Mouse (Mus musculus): ENCODE data around the gene Gm43552. TPM values are rescaled to one million over a fixed set of nuclear protein-coding genes. Genes with fewer than 3 reads are reported as not detected.
A peak's percentile ranks its signal among the peaks of the same experiment; 100 is the strongest.
"Not testable (repeated sequence)": the region's sequence is repeated elsewhere in the genome, so short reads cannot be mapped to it uniquely, and the experiment has no call there.

The Gm43552 gene
- total RNA-seq, 1 experiment from 2014 or later: not detected

- peak; percentile 90 for DNase-seq
Measured at GRCm38 (mm10) chr5:65491767-65492715, 592 bp downstream of the Gm43552 start.

GRCm38 (mm10) chr5:65489830-65490229, 2.8 kb downstream of the Gm43552 start:
- DNase-seq: no peak

DNA sequence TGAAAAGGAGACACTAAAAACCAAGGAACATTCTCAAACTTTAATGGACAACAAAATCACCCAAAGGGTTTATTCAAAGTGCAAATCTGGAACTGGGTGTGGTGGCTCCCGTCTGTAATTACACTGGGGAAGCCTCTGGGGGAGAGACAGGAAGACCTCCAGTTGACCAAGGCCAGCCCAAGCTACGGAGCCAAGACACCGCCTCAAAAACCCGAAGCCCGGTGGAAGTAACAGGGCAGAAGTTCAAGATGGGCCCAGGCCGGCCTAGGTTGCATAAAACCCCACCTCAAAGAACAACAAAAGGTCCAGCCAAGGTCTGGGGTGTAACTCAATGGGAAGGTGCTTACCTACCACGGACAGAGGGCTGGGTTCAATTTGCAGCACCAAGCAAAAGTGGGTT, 3.9 kb downstream of the Gm43552 start:
- DNase-seq: no peak

- DNase-seq: no peak
Measured at GRCm38 (mm10) chr5:65487381-65487780, 5.3 kb downstream of the Gm43552 start.

DNA sequence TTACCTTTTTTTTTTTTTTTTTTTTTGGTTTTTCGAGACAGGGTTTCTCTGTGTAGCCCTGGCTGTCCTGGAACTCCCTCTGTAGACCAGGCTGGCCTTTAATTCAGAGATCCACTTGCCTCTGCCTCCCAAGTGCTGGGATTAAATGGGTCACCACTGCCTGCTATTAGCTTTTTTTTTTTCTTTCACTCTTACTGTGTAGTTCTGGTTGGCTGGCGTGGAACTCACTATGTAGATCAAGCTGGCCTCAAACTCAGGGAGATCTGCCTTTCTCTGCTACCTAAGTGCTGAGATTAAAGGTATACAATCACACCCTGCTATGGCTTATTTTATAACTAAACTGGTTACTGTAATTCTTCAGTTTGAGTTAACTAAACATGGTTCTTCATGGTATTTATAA, 6.1 kb downstream of the Gm43552 start:
- no peak for DNase-seq

GRCm38 (mm10) chr5:65482996-65483395, 9.6 kb downstream of the Gm43552 start:
- no peak for DNase-seq

DNA sequence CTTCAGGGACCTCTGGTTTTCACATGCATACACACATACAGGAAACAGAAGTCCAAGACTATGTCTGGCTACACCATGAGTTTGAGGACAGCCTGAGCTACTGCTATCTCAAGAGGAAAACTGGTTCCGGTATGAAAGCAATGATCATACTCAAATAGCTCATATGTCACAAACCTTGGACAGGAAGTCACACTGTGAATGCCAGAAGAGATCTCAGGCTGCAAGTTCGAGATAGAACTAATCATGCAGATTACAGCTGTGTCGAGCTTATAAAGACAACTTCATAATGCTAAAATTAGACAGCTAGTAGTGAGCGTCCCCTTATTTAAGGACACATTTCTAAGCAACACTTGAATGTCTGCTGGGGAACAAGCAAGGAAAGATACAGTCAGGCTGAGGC, 12.1 kb downstream of the Gm43552 start:
- no peak for DNase-seq

DNA sequence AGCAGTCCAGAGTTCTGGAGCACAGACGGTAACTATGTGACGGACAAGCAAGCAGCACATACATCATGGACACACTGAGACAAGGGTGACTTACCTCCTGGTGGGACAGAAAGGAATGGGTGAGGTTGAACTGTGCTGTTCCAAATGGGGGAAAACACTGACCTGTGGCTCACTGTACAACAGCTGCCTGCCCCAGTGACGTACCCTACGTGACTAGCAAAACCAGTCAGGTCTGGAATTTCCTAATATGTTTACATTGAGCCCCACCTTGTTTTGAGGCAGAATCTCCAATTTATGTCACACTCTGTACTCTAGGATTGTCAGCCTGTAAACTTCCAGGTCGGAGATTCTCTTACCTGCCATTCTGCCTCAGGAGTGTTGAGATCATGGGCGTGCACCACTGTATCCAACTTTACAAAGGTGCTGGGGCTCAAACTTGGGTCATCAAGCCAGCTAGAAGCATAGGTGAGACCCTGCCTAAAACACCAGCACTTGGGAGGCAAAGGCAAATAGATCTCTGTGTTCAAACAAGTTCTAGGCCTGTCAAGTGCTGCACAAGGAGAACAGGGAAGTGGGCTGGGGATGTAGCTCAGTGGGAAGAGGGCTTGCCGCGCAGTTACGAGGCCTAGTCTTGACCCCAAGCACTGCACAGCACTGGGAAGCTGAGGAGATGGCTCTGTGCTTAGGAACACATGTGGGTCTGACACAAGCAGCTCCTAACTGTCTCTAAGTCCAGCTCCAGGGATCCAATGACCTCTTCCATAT, 12.8 kb downstream of the Gm43552 start:
- DNase-seq: no peak

DNA sequence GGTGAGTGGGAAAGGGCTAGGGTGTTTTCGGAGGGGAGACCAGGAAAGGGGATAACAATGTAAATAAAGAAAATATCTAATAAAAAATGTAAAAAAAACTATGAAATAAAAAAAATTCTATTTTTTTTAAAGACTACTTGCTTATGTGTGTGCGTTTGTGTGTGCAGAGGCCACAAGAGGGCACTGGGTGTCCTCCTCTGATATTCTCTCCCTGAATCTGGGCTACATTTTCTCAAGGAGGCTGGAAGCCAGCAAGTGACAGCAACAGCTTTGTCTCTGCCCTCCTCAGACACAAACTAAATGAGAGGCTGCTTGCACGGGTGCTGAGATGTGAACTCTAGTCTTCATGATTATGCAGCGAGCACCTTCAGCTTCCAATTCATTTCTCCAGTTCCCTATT, 14.4 kb downstream of the Gm43552 start:
- peak; percentile 45 for DNase-seq

DNA sequence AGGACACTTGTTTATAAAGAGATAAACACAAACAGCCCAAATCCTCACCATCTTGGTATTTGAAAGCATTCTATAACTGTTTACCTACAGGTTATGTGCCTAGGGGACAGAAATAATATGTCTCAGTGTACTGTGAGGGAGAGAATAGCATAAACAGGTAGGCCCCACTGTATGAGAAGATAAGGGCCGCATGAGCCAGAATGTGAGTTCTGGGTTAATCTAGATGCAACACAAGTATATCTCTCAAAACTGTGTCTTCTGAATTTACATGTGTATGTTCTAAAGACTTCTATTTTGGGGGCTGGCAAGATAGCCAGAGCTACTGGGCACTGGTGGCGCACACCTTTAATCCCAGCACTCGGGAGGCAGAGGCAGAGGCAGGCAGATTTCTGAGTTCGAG, 15.9 kb downstream of the Gm43552 start:
- not testable (repeated sequence) for DNase-seq

DNA sequence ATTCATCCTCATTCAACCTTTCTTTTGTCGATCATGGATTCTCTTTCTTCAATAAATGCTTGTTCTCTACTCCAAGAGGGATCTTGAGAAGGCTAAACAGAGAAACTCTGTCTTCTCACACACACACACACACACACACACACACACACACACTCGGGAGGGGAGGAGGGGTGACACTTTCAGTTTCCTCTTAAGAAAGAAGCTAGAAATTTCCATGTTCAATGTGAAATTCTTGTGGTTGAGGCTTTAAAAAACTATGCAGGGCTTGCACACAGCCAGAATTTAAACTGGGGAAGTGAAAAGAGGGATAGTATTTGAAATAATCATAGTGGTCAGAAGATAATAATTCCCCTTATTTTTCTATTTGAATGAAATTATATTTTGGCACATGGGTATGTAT, 16.8 kb downstream of the Gm43552 start:
- DNase-seq: no peak

DNA sequence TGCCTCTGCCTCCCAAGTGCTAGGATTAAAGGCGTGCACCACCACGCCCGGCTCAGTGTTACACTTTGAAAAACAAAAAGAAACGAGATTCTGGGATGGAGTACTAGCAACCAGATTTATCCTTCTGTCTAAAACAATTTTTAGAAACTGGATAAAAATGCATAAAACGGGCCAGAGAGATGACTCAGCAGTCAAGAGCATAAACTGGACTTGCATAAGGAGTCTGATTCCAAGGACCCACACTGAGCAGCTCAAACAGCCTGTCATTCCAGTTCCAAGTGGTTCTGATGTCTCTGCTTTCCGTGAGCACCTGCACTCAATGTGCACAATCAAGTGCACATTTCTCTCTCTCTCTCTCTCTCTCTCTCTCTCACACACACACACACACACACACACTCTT, 22.9 kb downstream of the Gm43552 start:
- peak; percentile 38 for DNase-seq

GRCm38 (mm10) chr5:65466911-65467310, 25.7 kb downstream of the Gm43552 start:
- no peak for DNase-seq

DNA sequence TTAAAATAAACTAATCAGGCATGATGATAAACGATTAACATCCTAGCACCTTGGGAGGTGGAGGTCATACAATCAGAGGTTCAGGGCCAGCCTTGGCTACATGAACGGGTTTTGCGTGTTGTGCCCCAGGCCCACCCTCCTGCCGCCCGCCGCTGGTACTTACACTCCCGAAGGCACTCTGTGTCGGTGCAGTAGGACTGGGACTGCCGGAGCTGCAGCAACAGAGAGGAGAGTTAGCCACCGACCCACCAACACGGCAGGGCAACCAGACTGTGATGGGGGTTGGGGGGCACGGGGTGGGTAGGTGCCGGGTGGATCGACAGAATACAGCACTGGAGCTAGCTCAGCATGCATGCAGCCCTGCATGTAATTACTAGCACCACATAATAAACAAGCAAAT, 32.3 kb downstream of the Gm43552 start:
- DNase-seq: no peak

DNA sequence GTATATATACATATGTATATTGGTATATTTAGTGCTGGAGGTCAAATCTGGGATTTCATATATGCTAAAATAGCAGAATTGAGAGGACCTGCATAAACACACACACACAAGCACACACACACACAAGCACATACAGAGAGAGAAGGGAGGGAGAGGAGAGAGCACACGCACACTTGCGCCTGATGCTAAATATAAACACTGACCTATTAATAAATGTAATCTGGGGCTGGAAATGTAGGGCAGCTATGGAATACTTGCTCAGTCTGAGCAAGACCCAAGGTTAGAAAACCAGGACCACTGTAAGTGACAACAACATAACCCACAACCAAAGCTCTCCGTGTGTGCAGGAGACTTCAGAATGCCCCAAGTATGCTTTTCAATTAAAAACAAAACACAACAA, 33.2 kb downstream of the Gm43552 start:
- DNase-seq: no peak

- DNase-seq: peak; percentile 30
Measured at GRCm38 (mm10) chr5:65457846-65458245, 34.8 kb downstream of the Gm43552 start.

GRCm38 (mm10) chr5:65457086-65457827, 35.4 kb downstream of the Gm43552 start:
- no peak for DNase-seq

DNA sequence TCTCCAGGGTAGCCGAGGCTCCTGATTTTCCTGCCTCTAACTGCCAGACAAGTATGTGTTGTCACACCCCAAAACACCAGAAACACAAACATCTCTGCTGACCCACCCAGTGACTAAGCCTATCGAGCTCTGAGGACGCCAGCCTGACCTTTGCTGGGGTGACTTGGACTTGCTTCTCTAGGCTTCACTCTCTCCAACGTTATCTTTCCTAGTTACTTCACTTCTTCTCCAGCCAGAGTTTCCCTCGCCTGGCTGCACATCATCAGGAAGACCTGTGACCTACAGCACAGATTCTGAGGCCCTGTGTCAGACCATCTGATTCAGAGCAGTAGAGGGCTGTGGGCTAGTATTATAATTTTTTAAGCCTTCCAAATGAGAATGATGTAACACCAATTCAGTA, 37.9 kb downstream of the Gm43552 start:
- peak; percentile 56 for DNase-seq

DNA sequence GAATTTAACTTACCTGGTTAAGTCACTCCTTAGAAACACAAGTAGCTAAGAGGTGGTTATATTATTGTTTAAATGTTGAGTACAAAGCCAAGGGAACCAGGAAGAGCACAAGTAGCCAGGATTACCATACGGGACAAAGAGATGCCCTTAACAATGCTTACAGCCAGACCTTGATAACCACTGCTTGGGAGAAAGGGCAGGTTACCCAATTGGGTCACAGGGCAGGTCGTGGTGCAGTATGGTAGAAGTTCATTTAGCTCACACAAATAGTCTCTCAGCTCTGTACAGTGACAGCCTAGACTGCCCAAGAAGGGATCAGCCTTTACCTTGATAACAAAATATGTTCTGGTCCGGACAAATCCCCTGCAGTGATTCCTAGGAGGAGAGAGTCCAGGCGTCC, 43.7 kb downstream of the Gm43552 start:
- DNase-seq: no peak

DNA sequence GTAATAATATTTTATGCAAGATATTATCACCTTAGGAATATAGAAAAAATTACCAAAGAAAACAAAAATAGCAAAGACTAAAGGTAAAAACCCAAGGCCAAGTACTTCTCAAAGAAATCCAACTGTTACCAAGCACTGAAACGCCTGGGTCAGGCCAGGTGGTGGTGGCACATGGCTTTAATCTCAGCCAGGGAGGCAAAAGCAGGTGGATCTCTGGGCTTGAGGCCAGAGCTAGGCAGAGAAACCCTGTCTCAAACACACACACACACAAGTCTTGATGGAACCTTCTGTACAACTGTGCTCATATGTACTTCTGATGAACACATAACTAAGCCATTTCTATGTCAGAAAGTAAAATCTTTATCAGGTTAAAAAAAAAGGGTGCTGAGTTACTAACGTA, 44.8 kb downstream of the Gm43552 start:
- DNase-seq: no peak

DNA sequence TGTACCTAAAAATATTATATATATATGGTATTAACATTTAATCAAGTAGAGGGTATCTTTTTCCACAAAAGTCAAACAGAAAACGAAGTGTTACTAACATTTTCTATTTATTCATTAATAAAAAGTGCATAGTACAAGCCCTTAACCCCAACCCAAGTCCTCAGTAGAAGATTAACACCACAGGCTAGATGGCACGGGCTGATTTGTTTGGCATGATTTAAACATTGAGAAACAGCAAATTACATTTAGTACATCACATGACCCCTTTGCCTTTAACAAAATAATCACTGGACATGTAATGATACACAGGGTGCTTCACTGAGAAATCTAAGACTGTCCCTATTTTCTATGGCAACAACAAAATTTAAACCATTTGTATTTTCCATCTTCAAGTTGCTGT, 45.9 kb downstream of the Gm43552 start:
- no peak for DNase-seq

- DNase-seq: peak; percentile 45
Measured at GRCm38 (mm10) chr5:65444981-65445380, 47.7 kb downstream of the Gm43552 start.

DNA sequence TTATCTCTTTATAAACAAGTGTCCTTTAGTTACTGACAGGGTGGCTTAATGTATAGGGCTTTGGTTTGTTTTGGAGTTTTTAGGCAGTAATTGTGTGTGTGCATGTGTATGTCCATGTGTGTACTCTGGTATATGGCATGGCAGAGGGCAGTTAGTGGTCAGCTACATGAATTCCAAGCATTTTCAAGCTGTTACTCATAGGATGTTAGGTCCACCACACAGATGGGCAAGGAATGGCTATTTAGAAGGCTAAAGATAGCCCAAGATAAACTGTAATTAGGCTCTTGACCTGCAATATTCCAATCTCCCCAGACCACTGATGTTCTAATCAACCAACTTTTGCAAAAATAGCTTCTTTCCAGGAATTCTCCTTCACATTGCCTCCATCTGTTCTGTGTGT, 54.6 kb downstream of the Gm43552 start:
- no peak for DNase-seq
